Mouse (Mus musculus): ENCODE results near the gene Dnah2. TPM values are rescaled to one million over a fixed set of nuclear protein-coding genes. Genes with fewer than 3 reads are reported as not detected.
"Not testable (repeated sequence)": the region's sequence is repeated elsewhere in the genome, so short reads cannot be mapped to it uniquely, and the experiment has no call there.

Dnah2 gene
- polyA plus RNA-seq, 1 experiment, result 0.14 TPM

DNA sequence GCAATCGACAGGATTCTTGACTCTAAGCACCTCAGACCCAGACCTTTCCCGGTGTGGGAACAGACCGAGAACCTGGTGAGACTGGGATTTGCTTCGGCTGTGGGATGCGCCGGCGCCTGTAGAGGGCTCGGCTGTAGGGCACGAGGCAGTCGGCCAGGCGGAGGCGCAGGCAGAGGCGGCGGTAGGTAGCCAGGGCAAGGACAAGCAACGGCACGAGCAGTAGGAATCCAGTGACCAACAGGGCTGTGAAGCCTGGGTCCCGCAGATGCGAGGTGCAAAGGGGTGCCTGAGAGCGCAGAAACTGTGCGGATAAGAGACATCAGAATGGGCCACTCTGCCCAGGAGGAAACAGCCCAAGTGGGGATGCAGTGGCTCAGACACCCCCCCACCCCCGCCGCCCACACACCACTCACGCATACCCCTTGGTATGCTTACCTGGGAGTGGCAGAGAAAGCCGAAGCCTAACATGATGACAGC is 151.3 kb downstream of the Dnah2 start:
- TF ChIP-seq CEBPB (IDR thresholded peaks at IDR 0.05; ENCODE audit: low read depth) (no peak), CTCF (IDR thresholded peaks at IDR 0.05; ENCODE audit: control insufficient read depth, insufficient read depth, insufficient read length) (no peak), MYOG (IDR thresholded peaks at IDR 0.05; ENCODE audit: control insufficient read depth, extremely low read depth, insufficient read length) (no peak), MAX (IDR thresholded peaks at IDR 0.05) (no peak), FOSL1 (IDR thresholded peaks at IDR 0.05; ENCODE audit: insufficient read depth, low read length, poor library complexity, severe bottlenecking) (no peak), MYOD1 (IDR thresholded peaks at IDR 0.05; ENCODE audit: control insufficient read depth, insufficient read length, low read depth) (no peak), USF1 (IDR thresholded peaks at IDR 0.05; ENCODE audit: low read depth) (no peak)

DNA sequence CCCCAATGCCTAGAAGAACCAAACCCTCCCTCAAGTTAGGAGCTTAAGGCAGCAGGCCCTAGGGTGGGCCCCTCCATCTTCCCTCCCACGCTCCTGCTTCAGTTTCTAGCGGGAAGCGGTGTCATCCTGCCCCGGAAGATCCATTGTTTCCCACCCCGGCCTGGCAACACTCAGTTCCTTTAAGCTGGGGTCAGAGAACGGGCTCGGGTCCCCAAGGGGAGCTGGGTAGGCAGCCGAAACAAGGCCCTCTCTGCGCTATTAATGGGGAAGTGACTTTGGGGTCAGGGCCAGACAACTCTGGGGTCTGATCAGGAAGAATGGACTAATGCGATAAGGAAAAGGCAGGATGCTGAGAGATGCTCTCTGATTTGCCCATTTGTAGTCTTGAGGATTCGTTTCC is 152.1 kb downstream of the Dnah2 start:
- H3K79me2 ChIP-seq (ENCODE audit: control insufficient read depth, insufficient read depth), result peaks cover 26% of the 10 kb centered on the region
- peak overlapping the region; percentile 78 for H3ac ChIP-seq (ENCODE audit: control insufficient read depth, insufficient read length, low read depth)
- H3K4me3 ChIP-seq (ENCODE audit: insufficient read depth, poor library complexity, severe bottlenecking), result peak overlapping the region; percentile 92
- peaks cover 4% of the 10 kb centered on the region for H3K79me3 ChIP-seq (ENCODE audit: low read depth)
- TF ChIP-seq USF1 (IDR thresholded peaks at IDR 0.05; ENCODE audit: low read depth) (no peak), MAX (IDR thresholded peaks at IDR 0.05) (no peak), MYOG (IDR thresholded peaks at IDR 0.05; ENCODE audit: control insufficient read depth, extremely low read depth, insufficient read length) (no peak)
- H3K27me3 ChIP-seq (ENCODE audit: control insufficient read depth, insufficient read depth, insufficient read length), result no peaks in the 10 kb centered on the region
- peaks cover 21% of the 10 kb centered on the region for H3K36me3 ChIP-seq (ENCODE audit: control insufficient read depth, insufficient read depth)

More for the DNA sequence above, 151.3 kb downstream of the Dnah2 start:
- H3K79me2 ChIP-seq (ENCODE audit: control insufficient read depth, insufficient read depth), result peaks cover 26% of the 10 kb centered on the region
- H3K79me3 ChIP-seq (ENCODE audit: low read depth), result peaks cover 4% of the 10 kb centered on the region
- H3K27me3 ChIP-seq (ENCODE audit: control insufficient read depth, insufficient read depth, insufficient read length), result no peaks in the 10 kb centered on the region
- no peak overlapping the region for H3ac ChIP-seq (ENCODE audit: control insufficient read depth, insufficient read length, low read depth)
- H3K36me3 ChIP-seq (ENCODE audit: control insufficient read depth, insufficient read depth), result peaks cover 29% of the 10 kb centered on the region
- no peak overlapping the region for H3K4me3 ChIP-seq (ENCODE audit: insufficient read depth, poor library complexity, severe bottlenecking)

DNA sequence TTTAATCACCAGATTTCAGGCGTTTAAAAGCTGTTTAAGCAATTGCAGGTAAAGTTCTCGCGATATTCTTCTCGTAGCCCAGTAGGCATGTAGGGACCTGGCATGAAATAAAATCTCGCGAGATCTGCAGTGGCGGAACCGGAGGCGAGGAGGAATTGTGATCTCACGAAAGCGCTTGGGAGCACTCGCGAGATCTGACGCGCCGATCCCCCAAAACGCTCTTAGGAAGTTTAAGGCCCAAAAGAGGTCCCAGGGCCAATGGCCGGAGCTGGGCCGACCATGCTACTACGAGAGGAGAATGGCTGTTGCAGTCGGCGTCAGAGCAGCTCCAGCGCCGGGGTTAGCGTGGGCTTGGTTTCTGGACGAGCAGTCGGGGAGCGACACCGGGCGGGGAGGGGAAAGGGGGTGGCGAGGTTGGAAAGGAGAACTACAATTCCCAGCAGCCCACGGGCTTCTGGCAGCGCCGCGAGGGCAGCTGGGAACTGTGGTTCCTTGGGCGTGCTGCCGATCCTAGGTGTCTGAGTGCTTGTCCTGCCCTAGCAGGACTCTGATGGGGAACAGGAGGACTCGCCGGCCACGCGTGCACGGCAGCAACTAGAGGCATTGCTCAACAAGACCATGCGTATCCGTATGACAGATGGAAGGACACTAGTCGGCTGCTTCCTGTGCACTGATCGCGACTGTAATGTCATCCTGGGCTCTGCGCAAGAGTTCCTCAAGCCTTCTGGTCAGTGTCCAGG is 153.1 kb downstream of the Dnah2 start:
- H3K27me3 ChIP-seq (ENCODE audit: control insufficient read depth, insufficient read depth, insufficient read length), result no peaks in the 10 kb centered on the region
- TF ChIP-seq CEBPB (IDR thresholded peaks at IDR 0.05; ENCODE audit: low read depth) (peak; percentile 37), MYOG (IDR thresholded peaks at IDR 0.05; ENCODE audit: control insufficient read depth, extremely low read depth, insufficient read length) (no peak), CTCF (IDR thresholded peaks at IDR 0.05; ENCODE audit: control insufficient read depth, insufficient read depth, insufficient read length) (no peak), MYOD1 (IDR thresholded peaks at IDR 0.05; ENCODE audit: control insufficient read depth, insufficient read length, low read depth) (no peak), MAX (IDR thresholded peaks at IDR 0.05) (peak; percentile 66), FOSL1 (IDR thresholded peaks at IDR 0.05; ENCODE audit: insufficient read depth, low read length, poor library complexity, severe bottlenecking) (no peak), USF1 (IDR thresholded peaks at IDR 0.05; ENCODE audit: low read depth) (no peak)
- H3K36me3 ChIP-seq (ENCODE audit: control insufficient read depth, insufficient read depth), result peaks cover 11% of the 10 kb centered on the region
- peak overlapping the region; percentile 92 for H3K4me3 ChIP-seq (ENCODE audit: insufficient read depth, poor library complexity, severe bottlenecking)
- H3ac ChIP-seq (ENCODE audit: control insufficient read depth, insufficient read length, low read depth), result peak overlapping the region; percentile 97
- peaks cover 4% of the 10 kb centered on the region for H3K79me3 ChIP-seq (ENCODE audit: low read depth)
- peaks cover 26% of the 10 kb centered on the region for H3K79me2 ChIP-seq (ENCODE audit: control insufficient read depth, insufficient read depth)

DNA sequence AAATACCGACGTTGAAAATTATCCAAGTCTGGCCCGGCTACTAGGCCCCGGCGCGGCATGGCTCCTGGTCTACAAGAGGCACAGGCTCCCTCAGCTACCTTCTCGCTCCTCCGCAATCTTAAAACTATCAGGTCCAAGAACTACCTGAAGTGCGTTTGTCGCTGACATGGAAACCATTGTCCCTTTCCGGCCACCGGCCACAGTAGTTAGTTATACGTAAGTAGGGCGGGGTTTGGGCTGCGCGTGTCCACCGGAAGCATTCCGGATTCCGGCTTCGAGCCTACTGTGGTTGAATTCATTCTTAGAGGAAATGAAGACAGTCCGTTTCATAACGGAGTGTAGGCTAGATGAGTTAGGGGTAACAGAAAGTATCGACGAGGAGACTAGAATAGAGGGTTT is 153.7 kb downstream of the Dnah2 start, which contains the start of the genes Naa38 and Cyb5d1:
TSS of gene Naa38 (plus strand) at position 253 of the 399 bp plus-strand sequence.
TSS of gene Cyb5d1 (minus strand) at position 397 of the 399 bp plus-strand sequence.
- not testable (repeated sequence) for H3K79me3 ChIP-seq (ENCODE audit: low read depth); H3K27me3 ChIP-seq (ENCODE audit: control insufficient read depth, insufficient read depth, insufficient read length); H3K36me3 ChIP-seq (ENCODE audit: control insufficient read depth, insufficient read depth)
- Histone ChIP-seq H3ac (ENCODE audit: control insufficient read depth, insufficient read length, low read depth) (peak within 1 kb of the TSS; percentile 97), H3K4me3 (ENCODE audit: insufficient read depth, poor library complexity, severe bottlenecking) (peak within 1 kb of the TSS; percentile 92), H3K79me2 (ENCODE audit: control insufficient read depth, insufficient read depth) (peaks cover 26% of the 10 kb centered on the region)
- TF ChIP-seq MAX (IDR thresholded peaks at IDR 0.05), result peak; percentile 78

DNA sequence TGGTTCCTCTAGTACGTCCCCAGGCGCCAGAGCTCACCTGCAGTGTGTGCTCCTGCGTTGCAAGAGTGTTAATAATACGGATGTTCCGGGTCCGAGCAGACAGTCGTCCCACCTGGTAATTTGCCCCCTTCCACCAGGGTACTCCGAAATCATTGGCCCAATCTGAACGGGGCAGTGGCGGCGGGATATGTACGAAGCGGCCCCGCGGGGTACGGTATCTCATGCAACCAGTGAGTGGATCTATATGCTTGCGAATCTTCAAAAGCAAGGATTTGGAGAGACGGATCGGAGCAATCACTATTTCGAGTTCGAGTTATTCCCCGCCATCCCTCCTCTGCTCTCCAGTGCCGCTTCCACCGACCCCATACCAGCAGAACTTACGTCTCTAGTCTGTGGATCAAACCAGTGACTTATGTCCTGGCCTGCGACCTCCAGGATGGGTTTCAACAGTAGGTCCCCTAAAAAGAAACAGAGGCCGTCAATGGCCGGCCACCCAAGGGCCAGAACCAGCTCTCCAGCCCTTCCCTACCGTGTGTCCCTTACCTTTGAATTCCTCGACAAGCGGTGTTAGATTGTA is 154.2 kb downstream of the Dnah2 start:
- not testable (repeated sequence) for H3K36me3 ChIP-seq (ENCODE audit: control insufficient read depth, insufficient read depth); H3K79me3 ChIP-seq (ENCODE audit: low read depth); H3K27me3 ChIP-seq (ENCODE audit: control insufficient read depth, insufficient read depth, insufficient read length)
- peak overlapping the region; percentile 92 for H3K4me3 ChIP-seq (ENCODE audit: insufficient read depth, poor library complexity, severe bottlenecking)
- H3K79me2 ChIP-seq (ENCODE audit: control insufficient read depth, insufficient read depth), result peaks cover 26% of the 10 kb centered on the region
- H3ac ChIP-seq (ENCODE audit: control insufficient read depth, insufficient read length, low read depth), result peak overlapping the region; percentile 93

DNA sequence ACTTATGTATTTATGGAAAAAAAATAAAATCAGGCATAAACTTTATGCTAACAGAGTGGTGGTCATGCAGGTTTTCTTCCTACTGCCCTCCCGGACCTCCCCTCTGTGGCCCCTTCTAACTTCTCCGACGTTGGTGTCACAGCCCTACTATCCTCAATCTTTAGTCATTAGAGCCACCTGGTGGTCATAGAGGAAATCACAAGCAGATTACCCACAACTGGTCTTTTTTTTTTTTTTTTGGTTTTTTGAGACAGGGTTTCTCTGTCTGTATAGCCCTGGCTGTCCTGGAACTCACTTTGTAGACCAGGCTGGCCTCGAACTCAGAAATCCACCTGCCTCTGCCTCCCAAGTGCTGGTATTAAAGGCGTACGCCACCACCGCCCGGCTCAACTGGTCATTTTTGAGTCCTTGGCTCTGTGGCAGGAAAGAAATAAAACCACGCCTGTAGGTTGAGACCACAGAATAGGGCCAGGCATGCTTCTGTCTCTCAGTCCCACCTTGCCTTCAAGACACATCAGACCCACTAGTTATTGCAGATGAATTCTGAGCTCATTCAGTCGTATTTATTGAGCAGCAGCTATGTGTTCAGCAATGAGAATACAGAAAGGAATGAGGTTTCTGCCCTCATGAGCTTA is 158.4 kb downstream of the Dnah2 start:
- no peak for TF ChIP-seq MYOD1 (IDR thresholded peaks at IDR 0.05; ENCODE audit: control insufficient read depth, insufficient read length, low read depth)
- no peak for TF ChIP-seq CEBPB (IDR thresholded peaks at IDR 0.05; ENCODE audit: low read depth)
- no peak for TF ChIP-seq MYOG (IDR thresholded peaks at IDR 0.05; ENCODE audit: control insufficient read depth, extremely low read depth, insufficient read length)
- no peak for TF ChIP-seq USF1 (IDR thresholded peaks at IDR 0.05; ENCODE audit: low read depth)
- H3K79me2 ChIP-seq (ENCODE audit: control insufficient read depth, insufficient read depth), result peaks cover 15% of the 10 kb centered on the region
- peaks cover 4% of the 10 kb centered on the region for H3K79me3 ChIP-seq (ENCODE audit: low read depth)
- no peaks in the 10 kb centered on the region for H3K36me3 ChIP-seq (ENCODE audit: control insufficient read depth, insufficient read depth)
- no peak overlapping the region for H3ac ChIP-seq (ENCODE audit: control insufficient read depth, insufficient read length, low read depth)
- no peaks in the 10 kb centered on the region for H3K27me3 ChIP-seq (ENCODE audit: control insufficient read depth, insufficient read depth, insufficient read length)
- no peak overlapping the region for H3K4me3 ChIP-seq (ENCODE audit: insufficient read depth, poor library complexity, severe bottlenecking)

Data from C2C12 (cell line).